Mouse (Mus musculus): ENCODE results near the gene Cenpb. TPM values are rescaled to one million over a fixed set of nuclear protein-coding genes. Genes with fewer than 3 reads are reported as not detected.

Gene Cenpb
- polyA plus RNA-seq, 1 experiment, result 130 TPM

GRCm38 (mm10) chr2:131143007-131143780 lies 36.7 kb downstream of the Cenpb start:
- no peak overlapping the region for H3K4me2 ChIP-seq (ENCODE audit: low read depth)
- TF ChIP-seq CEBPB (IDR thresholded peaks at IDR 0.05; ENCODE audit: insufficient read depth, poor library complexity, severe bottlenecking), result no peak
- H3K79me2 ChIP-seq (ENCODE audit: control insufficient read depth, insufficient read depth), result no peaks in the 10 kb centered on the region
- H3K27me3 ChIP-seq (ENCODE audit: control insufficient read depth, insufficient read depth, insufficient read length), result no peaks in the 10 kb centered on the region
- H3K36me3 ChIP-seq (ENCODE audit: control insufficient read depth, insufficient read depth), result peaks cover 14% of the 10 kb centered on the region
- no peak overlapping the region for H3ac ChIP-seq (ENCODE audit: control insufficient read depth, insufficient read length)
- no peak overlapping the region for H3K4me3 ChIP-seq

GRCm38 (mm10) chr2:131142592-131142991 lies 37.3 kb downstream of the Cenpb start:
- Histone ChIP-seq H3K36me3 (ENCODE audit: control insufficient read depth, insufficient read depth) (peaks cover 9% of the 10 kb centered on the region), H3K4me3 (no peak overlapping the region), H3K79me2 (ENCODE audit: control insufficient read depth, insufficient read depth) (no peaks in the 10 kb centered on the region), H3K4me2 (ENCODE audit: low read depth) (no peak overlapping the region), H3K27me3 (ENCODE audit: control insufficient read depth, insufficient read depth, insufficient read length) (no peaks in the 10 kb centered on the region), H3ac (ENCODE audit: control insufficient read depth, insufficient read length) (no peak overlapping the region)
- TF ChIP-seq POLR2A (IDR thresholded peaks at IDR 0.05; ENCODE audit: insufficient read length, low read depth), result no peak
- no peak for TF ChIP-seq E2F4 (IDR thresholded peaks at IDR 0.05; ENCODE audit: insufficient read depth)
- TF ChIP-seq SRF (IDR thresholded peaks at IDR 0.05; ENCODE audit: control insufficient read depth, insufficient read length, low read depth), result no peak
- no peak for TF ChIP-seq USF1 (IDR thresholded peaks at IDR 0.05; ENCODE audit: low read depth)
- TF ChIP-seq TCF3 (IDR thresholded peaks at IDR 0.05; ENCODE audit: insufficient read length, low read depth), result no peak
- peak in 1 of 3 experiments; percentile 5 for TF ChIP-seq MYOG (IDR thresholded peaks at IDR 0.05; ENCODE audit: control insufficient read depth in 1 of 3, insufficient read depth in 1 of 3, insufficient read length in 2 of 3, low read depth in 2 of 3)
- no peak for TF ChIP-seq CEBPB (IDR thresholded peaks at IDR 0.05; ENCODE audit: insufficient read depth, poor library complexity, severe bottlenecking)
- peak in 2 of 3 experiments; percentile 22 to 23 for TF ChIP-seq MYOD1 (IDR thresholded peaks at IDR 0.05; ENCODE audit: control insufficient read depth in 1 of 3, insufficient read length in 2 of 3, low read depth in 2 of 3)
- peak; percentile 67 for TF ChIP-seq POLR2AphosphoS2 (IDR thresholded peaks at IDR 0.05; ENCODE audit: insufficient read length, low read depth)
- no peak for TF ChIP-seq MAX (IDR thresholded peaks at IDR 0.05; ENCODE audit: low read depth)

GRCm38 (mm10) chr2:131141336-131141986 lies 38.4 kb downstream of the Cenpb start:
- H3K79me2 ChIP-seq (ENCODE audit: control insufficient read depth, insufficient read depth), result no peaks in the 10 kb centered on the region
- H3K36me3 ChIP-seq (ENCODE audit: control insufficient read depth, insufficient read depth), result peaks cover 9% of the 10 kb centered on the region

GRCm38 (mm10) chr2:131140533-131140905 lies 39.3 kb downstream of the Cenpb start:
- TF ChIP-seq MAX (IDR thresholded peaks at IDR 0.05; ENCODE audit: low read depth), result no peak
- TF ChIP-seq REST (IDR thresholded peaks at IDR 0.05; ENCODE audit: insufficient read depth, insufficient read length), result no peak
- no peak for TF ChIP-seq E2F4 (IDR thresholded peaks at IDR 0.05; ENCODE audit: insufficient read depth)
- TF ChIP-seq MYOD1 (IDR thresholded peaks at IDR 0.05; ENCODE audit: control insufficient read depth in 1 of 3, insufficient read length in 2 of 3, low read depth in 2 of 3), result no peak
- no peak for TF ChIP-seq CEBPB (IDR thresholded peaks at IDR 0.05; ENCODE audit: insufficient read depth, poor library complexity, severe bottlenecking)
- no peak for TF ChIP-seq POLR2A (IDR thresholded peaks at IDR 0.05; ENCODE audit: insufficient read length, low read depth)
- TF ChIP-seq SRF (IDR thresholded peaks at IDR 0.05; ENCODE audit: control insufficient read depth, insufficient read length, low read depth), result no peak
- TF ChIP-seq TCF12 (IDR thresholded peaks at IDR 0.05; ENCODE audit: insufficient read depth, poor library complexity, severe bottlenecking), result no peak
- no peak for TF ChIP-seq MYOG (IDR thresholded peaks at IDR 0.05; ENCODE audit: control insufficient read depth in 1 of 3, insufficient read depth in 1 of 3, insufficient read length in 2 of 3, low read depth in 2 of 3)
- TF ChIP-seq POLR2AphosphoS2 (IDR thresholded peaks at IDR 0.05; ENCODE audit: insufficient read length, low read depth), result no peak
- no peaks in the 10 kb centered on the region for H3K79me2 ChIP-seq (ENCODE audit: control insufficient read depth, insufficient read depth)
- no peak overlapping the region for H3K4me2 ChIP-seq (ENCODE audit: low read depth)
- H3K36me3 ChIP-seq (ENCODE audit: control insufficient read depth, insufficient read depth), result peaks cover 4% of the 10 kb centered on the region
- H3K4me3 ChIP-seq, result no peak overlapping the region
- H3ac ChIP-seq (ENCODE audit: control insufficient read depth, insufficient read length), result no peak overlapping the region
- H3K27me3 ChIP-seq (ENCODE audit: control insufficient read depth, insufficient read depth, insufficient read length), result no peaks in the 10 kb centered on the region

More at GRCm38 (mm10) chr2:131141336-131141986, 38.4 kb downstream of the Cenpb start:
- H3K27me3 ChIP-seq (ENCODE audit: control insufficient read depth, insufficient read depth, insufficient read length), result no peaks in the 10 kb centered on the region
- H3K4me2 ChIP-seq (ENCODE audit: low read depth), result no peak overlapping the region
- no peak overlapping the region for H3ac ChIP-seq (ENCODE audit: control insufficient read depth, insufficient read length)
- peak in 1 of 3 experiments; percentile 39 for TF ChIP-seq MYOD1 (IDR thresholded peaks at IDR 0.05; ENCODE audit: control insufficient read depth in 1 of 3, insufficient read length in 2 of 3, low read depth in 2 of 3)
- TF ChIP-seq POLR2AphosphoS2 (IDR thresholded peaks at IDR 0.05; ENCODE audit: insufficient read length, low read depth), result no peak
- TF ChIP-seq MYOG (IDR thresholded peaks at IDR 0.05; ENCODE audit: control insufficient read depth in 1 of 3, insufficient read depth in 1 of 3, insufficient read length in 2 of 3, low read depth in 2 of 3), result peak in 1 of 3 experiments; percentile 55
- H3K4me3 ChIP-seq, result no peak overlapping the region

GRCm38 (mm10) chr2:131139886-131140532 lies 39.9 kb downstream of the Cenpb start:
- Histone ChIP-seq H3K36me3 (ENCODE audit: control insufficient read depth, insufficient read depth) (peaks cover 3% of the 10 kb centered on the region), H3K79me2 (ENCODE audit: control insufficient read depth, insufficient read depth) (no peaks in the 10 kb centered on the region), H3K4me2 (ENCODE audit: low read depth) (no peak overlapping the region), H3K27me3 (ENCODE audit: control insufficient read depth, insufficient read depth, insufficient read length) (no peaks in the 10 kb centered on the region), H3ac (ENCODE audit: control insufficient read depth, insufficient read length) (no peak overlapping the region), H3K4me3 (no peak overlapping the region)
- TF ChIP-seq USF1 (IDR thresholded peaks at IDR 0.05; ENCODE audit: low read depth), result no peak
- no peak for TF ChIP-seq CEBPB (IDR thresholded peaks at IDR 0.05; ENCODE audit: insufficient read depth, poor library complexity, severe bottlenecking)
- no peak for TF ChIP-seq TCF3 (IDR thresholded peaks at IDR 0.05; ENCODE audit: insufficient read length, low read depth)

Data from myocyte (in vitro differentiated cells).